Mouse (Mus musculus): ENCODE results near the gene Trim7.

DNA sequence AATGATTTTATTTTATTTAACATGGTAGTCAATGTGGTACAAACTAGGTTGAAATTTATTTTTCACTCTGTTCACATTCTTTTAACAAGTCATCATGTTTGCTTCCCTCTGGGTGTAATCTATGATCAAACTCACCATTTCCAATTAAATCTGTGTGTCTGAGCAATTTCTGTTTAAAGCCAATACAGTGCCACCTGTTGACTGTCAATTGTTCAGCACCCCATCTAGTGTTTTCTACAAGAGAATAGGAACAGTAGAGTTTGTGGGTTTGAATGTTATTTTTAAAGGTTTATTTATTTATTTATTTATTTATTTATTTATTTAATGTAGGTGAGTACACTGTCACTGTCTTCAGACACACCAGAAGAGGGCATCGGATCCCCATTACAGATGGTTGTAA, 50.7 kb downstream of the Trim7 start:
- TF ChIP-seq POLR2A (IDR thresholded peaks at IDR 0.05; ENCODE audit: borderline replicate concordance, extremely low read depth, low read depth, low read length) (no peak), CTCF (IDR thresholded peaks at IDR 0.05; ENCODE audit: insufficient read depth, low read length) (no peak)
